Mouse (Mus musculus) gonadal fat pad, adult 2 months (tissue): ENCODE measurements at regions not wholly inside any gene's neighbourhood (a gene's known extent, or its start where the extent isn't known, plus 50 kb on each side); places are given as distances from the start of the nearest gene placed in this dataset.

Experiments
- DNase-seq: peaks from one replicate; pipeline ENCODE4 v3.0.0-alpha.2; 2012; ENCODE audit warnings: low read depth

- DNase-seq = no peak
These were observed 243.1 kb downstream of the Pdgfc start for GRCm38 (mm10) chr3:81279266-81279665.

- DNase-seq = no peak
These were observed 253.5 kb downstream of the Pdgfc start for GRCm38 (mm10) chr3:81289762-81290161.

- no peak for DNase-seq
These were observed 256.2 kb downstream of the Pdgfc start for GRCm38 (mm10) chr3:81292404-81292803.

- no peak for DNase-seq
These were observed 257.1 kb downstream of the Pdgfc start for GRCm38 (mm10) chr3:81293186-81293819.

GRCm38 (mm10) chr3:81304017-81304791, 268.0 kb downstream of the Pdgfc start:
- DNase-seq = no peak

- DNase-seq = no peak
These were observed 269.4 kb downstream of the Pdgfc start for GRCm38 (mm10) chr3:81305412-81306165.

- DNase-seq = no peak
These were observed 290.6 kb downstream of the Pdgfc start for GRCm38 (mm10) chr3:81326866-81327265.

GRCm38 (mm10) chr3:81351739-81352138, 315.5 kb downstream of the Pdgfc start:
- DNase-seq = no peak

GRCm38 (mm10) chr3:81367918-81368317, 331.7 kb downstream of the Pdgfc start:
- DNase-seq = peak; percentile 61

- DNase-seq = no peak
These were observed 332.4 kb downstream of the Pdgfc start for GRCm38 (mm10) chr3:81368642-81369041.

- no peak for DNase-seq
These were observed 333.5 kb downstream of the Pdgfc start for GRCm38 (mm10) chr3:81369742-81370141.

- no peak for DNase-seq
These were observed 339.8 kb downstream of the Pdgfc start for GRCm38 (mm10) chr3:81375990-81376389.

- no peak for DNase-seq
These were observed 341.2 kb downstream of the Pdgfc start for GRCm38 (mm10) chr3:81377466-81377865.

- DNase-seq = no peak
These were observed 343.1 kb downstream of the Pdgfc start for GRCm38 (mm10) chr3:81379362-81379761.

- DNase-seq = no peak
These were observed 350.7 kb downstream of the Pdgfc start for GRCm38 (mm10) chr3:81386931-81387330.

GRCm38 (mm10) chr3:81387634-81388033, 351.4 kb downstream of the Pdgfc start:
- no peak for DNase-seq

GRCm38 (mm10) chr3:81397212-81397611, 361.0 kb downstream of the Pdgfc start:
- no peak for DNase-seq

GRCm38 (mm10) chr3:81401028-81401427, 364.8 kb downstream of the Pdgfc start:
- DNase-seq = no peak

GRCm38 (mm10) chr3:81408914-81409313, 372.7 kb downstream of the Pdgfc start:
- no peak for DNase-seq

GRCm38 (mm10) chr3:81421875-81422274, 385.7 kb downstream of the Pdgfc start:
- DNase-seq = no peak

- no peak for DNase-seq
These were observed 390.5 kb downstream of the Pdgfc start for GRCm38 (mm10) chr3:81426765-81427164.
